Mouse (Mus musculus): ENCODE measurements around the gene Ncl.

- TF ChIP-seq CTCF (IDR thresholded peaks at IDR 0.05; ENCODE audit: borderline replicate concordance, insufficient read depth, low read length) (no peak), POLR2A (IDR thresholded peaks at IDR 0.05; ENCODE audit: low read depth, low read length) (no peak)
These were observed 17.2 kb upstream of the Ncl start for GRCm38 (mm10) chr1:86376354-86376753.
